Mouse (Mus musculus): Measurements from ENCODE around the gene Gsc2.

- no peak for TF ChIP-seq CTCF (IDR thresholded peaks at IDR 0.05; ENCODE audit: low read depth, low read length)
- no peak for TF ChIP-seq POLR2A (IDR thresholded peaks at IDR 0.05; ENCODE audit: borderline replicate concordance, low read depth, low read length)
Observed at GRCm38 (mm10) chr16:17865770-17866169, 49.1 kb downstream of the Gsc2 start.
